Mouse (Mus musculus) mouse trophoblast stem cell (cell line): ENCODE results near the gene Hist1h2bf.
"Not testable (repeated sequence)": the region's sequence is repeated elsewhere in the genome, so short reads cannot be mapped to it uniquely, and the experiment has no call there.

Experiments used
- in situ Hi-C, 2 experiments: fragments of 300-500 bp; cut with MseI, MboI; formaldehyde crosslinking; loops; 2 replicates in 1 of 2; 3 replicates in 1 of 2; pipeline ENCODE4 v1.15.1; 2025

The Hist1h2bf gene

DNA sequence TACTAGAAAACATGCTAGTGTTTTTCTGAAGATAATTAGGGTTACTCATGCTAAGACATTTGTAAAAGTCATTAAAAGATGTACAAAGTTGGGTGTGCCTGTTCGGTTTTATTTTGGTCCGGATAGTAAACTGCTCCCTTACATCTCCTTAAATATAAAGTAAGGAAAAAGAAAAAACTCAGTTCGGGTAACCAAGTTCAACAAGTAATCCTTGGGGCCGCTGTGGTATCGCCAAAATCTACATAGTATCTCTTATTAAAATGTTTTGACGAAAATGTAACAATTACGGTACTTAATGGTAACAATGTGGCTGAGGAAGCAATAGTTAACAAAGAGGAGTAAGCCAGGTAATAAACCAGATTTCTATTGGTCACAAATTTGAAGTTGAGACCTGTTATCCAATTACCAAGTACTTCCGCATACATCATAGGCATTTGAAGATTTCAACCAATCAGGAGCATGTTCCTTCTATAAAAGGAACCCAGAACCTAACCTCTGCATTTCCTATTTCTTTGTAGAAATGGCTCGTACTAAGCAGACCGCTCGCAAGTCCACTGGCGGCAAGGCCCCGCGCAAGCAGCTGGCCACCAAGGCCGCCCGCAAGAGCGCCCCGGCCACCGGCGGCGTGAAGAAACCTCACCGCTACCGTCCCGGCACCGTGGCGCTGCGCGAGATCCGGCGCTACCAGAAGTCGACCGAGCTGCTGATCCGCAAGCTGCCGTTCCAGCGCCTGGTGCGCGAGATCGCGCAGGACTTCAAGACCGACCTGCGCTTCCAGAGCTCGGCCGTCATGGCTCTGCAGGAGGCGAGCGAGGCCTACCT is 29.8 kb downstream of the Hist1h2bf start, which contains the start of gene Hist1h3f:
Gene Hist1h3f (plus strand): TSS at position 88 of the 822 bp plus-strand sequence.
- in situ Hi-C loops, result no loop called here

DNA sequence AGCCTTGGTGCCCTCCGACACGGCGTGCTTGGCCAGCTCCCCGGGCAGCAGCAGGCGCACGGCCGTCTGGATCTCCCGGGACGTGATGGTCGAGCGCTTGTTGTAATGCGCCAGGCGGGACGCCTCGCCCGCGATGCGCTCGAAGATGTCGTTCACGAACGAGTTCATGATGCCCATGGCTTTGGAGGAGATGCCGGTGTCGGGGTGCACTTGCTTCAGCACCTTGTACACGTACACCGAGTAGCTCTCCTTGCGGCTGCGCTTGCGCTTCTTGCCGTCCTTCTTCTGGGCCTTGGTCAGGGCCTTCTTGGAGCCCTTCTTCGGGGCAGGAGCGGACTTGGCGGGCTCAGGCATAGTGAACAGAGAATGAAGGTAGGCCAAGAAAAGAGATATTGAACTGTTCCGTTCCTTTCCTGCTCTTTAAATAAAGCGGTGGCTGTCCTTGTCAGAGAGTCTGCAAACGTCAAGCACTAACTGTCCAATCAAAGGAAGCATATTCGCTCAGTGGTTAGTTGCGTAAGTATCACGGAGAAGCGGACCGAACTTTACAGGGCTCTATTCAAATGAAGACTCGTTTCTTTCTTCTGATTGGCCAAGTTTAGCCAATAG is 30.9 kb downstream of the Hist1h2bf start, which contains the start of gene Hist1h2bh:
Gene Hist1h2bh (minus strand): TSS at position 394 of the 609 bp plus-strand sequence.
- in situ Hi-C loops, result not testable (repeated sequence)

DNA sequence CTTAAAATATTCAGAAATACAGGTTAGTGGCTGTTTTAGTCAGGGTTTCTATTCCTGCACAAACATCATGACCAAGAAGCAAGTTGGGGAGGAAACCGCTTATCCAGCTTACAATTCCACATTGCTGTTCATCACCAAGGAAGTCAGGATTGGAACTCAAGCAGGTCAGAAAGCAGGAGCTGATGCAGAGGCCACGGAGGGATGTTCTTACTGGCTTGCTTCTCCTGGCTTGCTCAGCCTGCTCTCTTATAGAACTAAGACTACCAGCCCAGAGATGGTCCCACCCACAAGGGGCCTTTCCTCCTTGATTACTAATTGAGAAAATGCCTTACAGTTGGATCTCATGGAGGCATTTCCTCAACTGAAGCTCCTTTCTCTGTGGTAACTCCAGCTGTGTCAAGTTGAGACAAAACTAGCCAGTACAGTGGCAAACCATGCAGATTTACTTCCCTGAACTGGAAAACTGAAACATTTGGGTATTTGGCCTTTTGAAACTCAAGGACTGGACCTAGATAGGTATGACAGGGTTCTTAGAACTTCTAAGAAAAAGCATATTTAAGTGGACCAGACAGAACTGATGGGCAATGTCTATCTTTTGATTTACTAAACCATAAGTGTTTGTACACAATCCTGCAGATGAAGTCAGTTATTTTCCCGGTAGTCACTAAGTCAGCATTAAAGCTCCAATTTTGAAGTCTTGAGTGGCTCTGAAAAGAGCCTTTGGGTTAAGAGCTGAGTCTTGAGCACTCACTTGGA is 31.6 kb downstream of the Hist1h2bf start:
- in situ Hi-C loops, result not testable (repeated sequence)

DNA sequence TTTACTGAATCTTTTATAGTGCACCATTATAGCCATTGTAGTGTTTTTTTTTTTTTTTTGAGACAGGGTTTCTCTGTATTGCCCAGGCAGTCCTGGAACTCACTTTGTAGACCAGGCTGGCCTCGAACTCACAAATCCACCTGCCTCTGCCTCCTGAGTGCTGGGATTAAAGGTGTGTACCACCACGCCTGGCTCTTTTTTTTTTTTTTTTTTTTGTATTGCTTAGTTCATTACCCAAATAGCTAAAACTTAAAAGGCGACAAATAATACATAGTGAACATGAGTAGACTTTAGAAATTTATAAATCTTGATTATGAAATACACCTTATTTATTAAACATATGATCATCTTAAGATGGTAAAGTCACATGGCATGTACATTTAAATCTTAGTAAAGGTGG is 32.5 kb downstream of the Hist1h2bf start:
- in situ Hi-C loops, result no loop called here

DNA sequence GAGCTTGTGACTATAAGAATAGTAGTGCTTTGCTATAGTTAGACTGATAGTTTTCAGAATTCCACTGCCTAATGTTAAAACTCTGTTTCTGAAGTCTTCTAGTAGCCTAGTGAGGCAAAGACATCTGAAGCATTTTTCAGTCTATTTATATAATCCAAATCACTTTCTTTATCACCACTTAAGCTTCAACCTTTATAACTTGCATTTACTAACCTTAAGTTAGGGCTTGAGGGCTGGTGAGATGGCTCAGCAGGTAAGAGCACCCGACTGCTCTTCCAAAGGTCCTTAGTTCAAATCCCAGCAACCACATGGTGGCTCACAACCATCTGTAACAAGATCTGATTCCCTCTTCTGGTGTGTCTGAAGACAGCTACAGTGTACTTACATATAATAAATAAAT is 34.2 kb downstream of the Hist1h2bf start:
- in situ Hi-C loops, result not testable (repeated sequence)

DNA sequence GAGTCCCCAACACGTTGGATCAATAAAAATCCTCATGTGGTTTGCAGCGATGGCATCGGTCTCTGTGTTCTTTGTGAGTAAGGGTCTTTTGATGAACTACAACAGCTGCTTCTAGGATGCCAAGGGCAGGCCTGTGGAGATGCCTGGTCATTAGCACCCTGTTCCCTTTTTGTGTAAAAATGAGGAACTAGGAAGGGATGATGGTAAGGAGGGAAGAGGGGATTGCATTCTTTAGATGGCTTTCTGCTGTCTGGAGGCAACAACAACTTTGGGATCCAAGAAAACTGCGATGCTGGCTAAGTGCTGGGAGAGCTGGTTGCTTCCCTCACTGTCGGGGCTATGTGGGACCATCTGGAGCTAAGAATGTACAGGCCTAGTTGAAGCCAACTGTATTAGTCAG is 35.7 kb downstream of the Hist1h2bf start:
- in situ Hi-C loops, result no loop called here

DNA sequence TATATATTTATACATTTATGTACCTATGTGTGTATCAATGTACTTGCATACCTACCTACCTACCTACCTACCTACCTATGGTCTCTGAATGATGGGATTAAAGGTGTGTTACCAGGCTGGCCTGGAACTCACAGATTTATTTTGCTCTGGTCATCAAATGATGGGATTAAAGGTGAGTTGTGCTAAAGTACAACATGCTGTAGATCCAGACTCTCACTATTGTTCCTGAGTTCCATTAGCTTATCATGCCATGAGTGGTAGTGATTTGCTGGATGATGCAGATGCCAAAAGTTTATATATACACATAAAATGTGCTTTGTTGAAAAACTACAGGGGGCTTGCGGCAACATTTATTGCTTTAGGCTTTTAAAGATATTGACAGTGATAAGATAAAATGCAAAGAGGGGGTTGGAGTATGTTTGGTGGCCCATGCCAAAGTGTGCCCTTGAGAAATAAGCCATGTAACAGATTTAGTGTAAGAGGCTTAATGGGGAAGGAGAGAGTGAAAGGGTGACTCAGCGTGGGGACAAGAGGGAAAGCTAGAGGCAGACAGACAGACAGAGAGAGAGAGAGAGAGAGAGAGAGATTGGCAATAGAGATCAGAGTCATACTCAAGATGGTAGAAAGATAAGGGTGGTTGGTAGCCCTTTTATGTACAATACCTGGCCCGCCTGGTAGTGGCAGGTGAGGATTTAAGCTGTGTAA is 36.8 kb downstream of the Hist1h2bf start:
- in situ Hi-C loops, result no loop called here

DNA sequence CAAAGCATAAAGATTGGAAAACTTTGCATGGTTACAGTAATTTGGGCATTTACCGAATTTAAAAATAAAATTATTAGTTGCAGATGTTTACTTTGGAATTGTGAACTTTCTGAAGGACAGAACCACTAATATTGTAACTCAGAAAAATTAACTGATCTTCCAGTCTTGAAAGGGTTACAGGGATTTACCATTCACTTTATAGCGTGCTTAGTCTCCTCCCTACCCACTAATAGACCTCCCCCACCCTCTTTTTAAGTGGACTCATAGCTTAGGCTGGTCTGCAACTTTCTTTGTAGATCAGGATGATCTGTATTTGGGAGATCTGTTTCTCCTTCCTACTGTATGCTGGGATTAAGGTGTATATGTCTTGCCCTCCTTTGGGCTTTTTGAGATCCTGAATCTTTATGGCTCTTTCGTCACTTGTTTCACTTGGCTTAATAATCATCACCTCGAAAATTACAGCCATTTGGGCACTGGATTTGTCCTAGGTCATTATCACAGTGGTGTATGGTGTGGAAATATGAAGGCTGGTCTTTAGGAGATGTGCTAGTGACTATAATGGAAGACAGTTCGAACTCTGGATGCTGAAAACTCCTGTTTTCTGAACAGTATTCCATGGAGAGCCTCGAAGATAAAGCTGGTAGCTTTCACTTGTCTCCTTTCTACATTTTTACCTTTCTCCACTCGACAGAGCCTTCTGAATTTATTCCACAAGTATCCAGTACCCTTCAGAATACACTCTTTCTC is 37.7 kb downstream of the Hist1h2bf start:
- in situ Hi-C loops, result no loop called here

DNA sequence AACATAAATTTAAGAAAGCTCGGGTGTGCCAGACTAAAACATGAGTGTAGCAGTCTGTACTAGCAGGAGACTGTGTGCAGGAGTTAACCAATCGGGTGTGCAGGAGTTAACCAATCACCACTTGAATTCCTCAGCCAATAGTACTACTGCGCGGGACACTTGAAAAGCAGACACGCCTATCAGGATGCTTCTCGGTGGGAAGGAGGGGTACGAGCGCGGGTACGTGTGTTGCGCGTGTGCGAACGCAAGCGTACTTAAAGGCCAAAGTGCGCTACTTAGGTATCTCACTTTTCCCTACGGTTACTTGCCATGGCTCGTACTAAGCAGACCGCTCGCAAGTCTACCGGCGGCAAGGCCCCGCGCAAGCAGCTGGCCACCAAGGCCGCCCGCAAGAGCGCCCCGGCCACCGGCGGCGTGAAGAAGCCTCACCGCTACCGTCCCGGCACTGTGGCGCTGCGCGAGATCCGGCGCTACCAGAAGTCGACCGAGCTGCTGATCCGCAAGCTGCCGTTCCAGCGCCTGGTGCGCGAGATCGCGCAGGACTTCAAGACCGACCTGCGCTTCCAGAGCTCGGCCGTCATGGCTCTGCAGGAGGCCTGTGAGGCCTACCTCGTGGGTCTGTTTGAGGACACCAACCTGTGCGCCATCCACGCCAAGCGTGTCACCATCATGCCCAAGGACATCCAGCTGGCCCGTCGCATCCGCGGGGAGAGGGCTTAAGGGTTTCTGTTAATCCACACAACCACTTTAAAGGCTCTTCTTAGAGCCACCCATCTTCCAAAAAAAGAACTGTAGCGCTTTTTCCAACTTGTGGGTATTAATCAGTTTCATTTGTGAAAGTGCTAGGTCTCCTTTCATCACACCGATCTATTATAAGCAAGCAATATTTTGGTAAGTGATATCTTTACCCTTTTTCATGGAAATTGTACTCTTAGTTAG is 38.6 kb downstream of the Hist1h2bf start, which contains the start of gene Hist1h3g:
Gene Hist1h3g (plus strand): TSS at position 286 of the 939 bp plus-strand sequence.
- in situ Hi-C loops, result not testable (repeated sequence)

DNA sequence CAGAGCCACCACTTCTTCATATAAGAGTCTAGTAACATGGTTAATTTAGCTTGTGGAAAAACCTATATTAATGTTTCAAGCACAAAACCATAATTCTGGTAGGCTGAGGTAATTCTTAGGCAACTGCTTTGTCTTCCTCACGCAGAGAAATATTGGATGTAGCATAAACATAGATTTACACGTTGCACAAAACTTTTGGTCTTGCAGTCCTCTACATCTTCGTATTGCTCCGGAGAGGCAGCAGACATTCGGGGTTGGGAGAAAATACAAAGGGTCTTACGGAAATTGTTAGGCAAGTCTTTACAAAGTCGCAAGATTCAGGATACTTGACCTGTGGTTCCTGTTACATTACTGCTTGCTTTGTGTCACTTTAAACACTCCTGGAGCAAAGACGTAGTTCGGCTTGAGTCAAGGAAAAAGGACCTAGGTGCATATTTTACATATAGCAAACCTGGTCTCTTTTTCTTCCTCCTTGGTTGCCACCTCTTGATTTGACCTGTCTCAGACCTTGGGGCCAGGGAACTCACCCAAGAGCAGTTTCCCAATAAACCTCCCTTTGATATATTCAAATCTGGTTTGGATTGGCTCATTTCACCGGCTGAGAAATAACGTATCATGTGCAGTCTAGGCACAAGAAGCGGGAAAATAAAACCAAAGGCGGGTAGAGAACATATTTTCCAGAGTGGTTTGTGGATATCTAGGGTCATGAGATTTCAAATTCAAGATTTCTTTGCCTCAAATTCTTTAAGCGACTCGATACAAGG is 39.4 kb downstream of the Hist1h2bf start:
- in situ Hi-C loops, result no loop called here

DNA sequence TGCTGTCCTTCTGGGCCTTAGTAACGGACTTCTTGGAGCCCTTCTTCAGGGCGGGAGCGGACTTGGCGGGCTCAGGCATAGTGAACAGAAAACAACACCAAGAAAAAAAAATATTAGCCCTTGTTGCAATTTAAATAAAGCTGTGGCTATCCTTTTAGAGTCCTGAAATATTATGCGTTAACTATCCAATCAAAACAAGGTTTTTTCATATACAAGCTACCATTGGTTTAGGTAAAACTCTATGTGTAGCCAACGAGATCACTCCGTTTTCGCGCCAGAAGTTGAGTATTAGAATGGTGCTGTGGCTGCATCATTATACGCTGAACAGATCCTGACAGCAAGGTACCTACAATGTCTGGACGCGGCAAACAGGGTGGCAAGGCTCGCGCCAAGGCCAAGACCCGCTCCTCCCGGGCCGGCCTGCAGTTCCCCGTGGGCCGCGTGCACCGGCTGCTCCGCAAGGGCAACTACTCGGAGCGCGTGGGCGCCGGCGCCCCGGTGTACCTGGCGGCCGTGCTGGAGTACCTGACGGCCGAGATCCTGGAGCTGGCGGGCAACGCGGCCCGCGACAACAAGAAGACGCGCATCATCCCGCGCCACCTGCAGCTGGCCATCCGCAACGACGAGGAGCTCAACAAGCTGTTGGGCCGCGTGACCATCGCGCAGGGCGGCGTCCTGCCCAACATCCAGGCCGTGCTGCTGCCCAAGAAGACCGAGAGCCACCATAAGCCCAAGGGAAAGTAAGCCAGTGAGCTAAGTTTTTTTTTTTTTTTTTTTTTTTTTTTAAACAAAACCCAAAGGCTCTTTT is 40.2 kb downstream of the Hist1h2bf start, which contains the start of gene Hist1h2af:
Gene Hist1h2af (plus strand): TSS at position 347 of the 808 bp plus-strand sequence.
- in situ Hi-C loops, result not testable (repeated sequence)

DNA sequence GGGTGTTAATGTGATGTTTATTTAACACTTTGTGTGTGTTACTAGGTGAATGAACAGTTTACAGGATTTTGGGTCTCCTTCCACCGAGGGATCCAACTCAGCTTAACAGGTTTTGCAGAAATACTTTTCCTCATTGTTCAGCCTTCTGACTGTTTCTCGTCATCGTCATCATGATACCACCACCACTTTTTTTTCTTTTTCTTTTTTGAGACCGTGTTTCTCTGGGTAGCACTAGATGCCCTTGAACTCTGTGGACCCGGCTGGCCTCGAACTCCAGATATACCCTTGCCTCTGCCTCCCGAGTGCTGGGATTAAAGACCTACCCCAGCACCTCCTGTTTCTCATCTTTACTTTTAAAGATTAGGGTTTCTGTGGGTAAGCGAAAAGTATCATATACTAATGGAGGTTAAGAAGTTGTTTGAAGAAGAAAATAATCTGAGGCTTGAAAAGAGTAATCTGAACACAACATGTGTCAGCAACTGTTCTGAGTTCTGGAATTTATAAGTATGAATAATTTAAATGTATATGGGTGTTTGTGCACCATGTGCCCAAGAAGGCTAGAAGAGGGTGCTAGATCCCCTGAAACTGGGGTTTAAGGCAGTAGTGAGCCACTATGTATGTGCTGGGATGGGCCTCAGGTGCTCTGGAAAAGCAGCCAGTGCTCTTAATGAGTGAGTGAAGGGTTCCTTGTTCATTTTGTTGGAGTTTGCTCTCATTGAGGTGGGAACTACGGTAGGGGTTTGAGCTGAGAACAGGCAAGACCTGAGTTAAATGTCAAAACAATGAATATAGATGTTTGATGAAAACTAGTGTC is 41.5 kb downstream of the Hist1h2bf start:
- in situ Hi-C loops, result no loop called here

DNA sequence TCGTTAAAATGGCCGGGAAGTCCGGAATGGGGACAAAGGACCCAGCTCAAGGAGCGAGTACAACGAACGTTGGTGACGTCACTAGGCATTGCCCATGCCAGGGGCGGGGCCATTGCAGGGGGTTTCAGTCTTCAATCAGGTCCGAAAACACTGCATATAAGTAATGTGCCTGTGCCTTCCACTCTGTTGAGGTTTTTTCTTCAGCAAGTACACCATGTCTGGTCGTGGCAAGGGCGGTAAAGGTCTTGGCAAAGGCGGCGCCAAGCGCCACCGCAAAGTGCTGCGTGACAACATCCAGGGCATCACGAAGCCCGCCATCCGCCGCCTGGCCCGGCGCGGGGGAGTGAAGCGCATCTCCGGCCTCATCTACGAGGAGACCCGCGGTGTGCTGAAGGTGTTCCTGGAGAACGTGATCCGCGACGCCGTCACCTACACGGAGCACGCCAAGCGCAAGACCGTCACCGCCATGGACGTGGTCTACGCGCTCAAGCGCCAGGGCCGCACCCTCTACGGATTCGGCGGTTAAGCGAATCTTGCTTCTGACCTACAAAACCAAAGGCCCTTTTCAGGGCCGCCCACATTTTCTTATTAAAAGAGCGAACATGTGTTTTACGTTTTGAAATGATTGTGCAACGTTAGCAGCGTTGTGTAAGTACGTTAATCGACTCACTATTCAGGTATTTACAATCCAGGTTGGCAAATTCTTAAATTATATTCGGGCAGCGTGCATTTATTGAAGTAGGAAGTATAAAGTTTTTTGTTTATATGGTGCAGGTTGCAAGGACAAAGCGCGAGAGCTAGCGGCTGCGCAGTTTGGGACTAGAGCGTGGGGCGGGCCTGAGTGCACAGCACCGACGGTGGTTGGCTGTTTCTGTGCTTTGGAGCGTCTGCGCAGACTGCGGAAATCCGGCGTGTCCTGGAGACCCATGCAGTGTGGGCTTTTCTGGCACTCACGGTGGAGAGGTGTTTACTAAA is 42.8 kb downstream of the Hist1h2bf start, which contains the start of gene Hist1h4h:
Gene Hist1h4h (plus strand): TSS at position 150 of the 975 bp plus-strand sequence.
- in situ Hi-C loops, result no loop called here

DNA sequence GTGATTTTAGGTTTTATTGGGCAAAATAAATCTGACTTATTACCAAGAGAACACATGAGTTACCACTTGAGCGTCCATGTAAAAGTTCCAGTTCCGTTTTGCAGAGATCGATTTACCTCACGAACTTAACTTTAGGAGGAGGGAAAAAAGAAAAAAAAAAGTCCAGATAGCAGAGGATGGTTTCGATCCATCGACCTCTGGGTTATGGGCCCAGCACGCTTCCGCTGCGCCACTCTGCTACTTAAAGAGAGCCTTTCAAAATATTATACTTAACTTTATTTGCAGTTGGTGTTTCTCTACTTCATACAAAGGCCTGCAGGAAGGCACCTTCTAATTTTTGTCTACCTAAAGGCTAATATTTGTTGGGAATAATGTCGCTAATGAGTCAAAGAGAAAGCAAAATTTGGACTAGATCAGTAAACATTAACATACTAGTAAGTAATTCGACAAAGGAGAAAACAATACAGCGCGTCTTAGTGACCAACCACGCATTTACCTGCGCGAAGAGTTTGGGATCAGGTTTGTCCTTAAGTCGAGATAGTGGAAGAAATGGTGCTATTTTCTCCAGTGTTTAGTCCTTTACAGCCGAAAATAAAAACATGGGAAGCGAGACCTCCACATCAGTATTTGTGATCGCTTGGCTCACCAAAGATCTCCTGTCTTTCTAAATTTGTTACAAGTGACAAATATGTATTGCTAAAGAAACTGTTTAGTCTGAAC is 43.7 kb downstream of the Hist1h2bf start:
- in situ Hi-C loops, result no loop called here
